Mouse (Mus musculus) G1E (cell line): ENCODE measurements around the gene Tbc1d17.

Experiments
- CTCF ChIP-seq: IDR thresholded peaks from 2 replicates; pipeline ENCODE4 v1.5.1; 2012; ENCODE audit warnings: low read depth, low read length, inconsistent platforms, mixed read lengths
- GATA1 ChIP-seq: IDR thresholded peaks from 2 replicates; pipeline ENCODE4 v1.6.1; 2012; ENCODE audit warnings: borderline replicate concordance, low read length, inconsistent platforms, mixed read lengths

- TF ChIP-seq CTCF = no peak
- no peak for TF ChIP-seq GATA1
These were observed 34.2 kb upstream of the Tbc1d17 start for GRCm38 (mm10) chr7:44883036-44883435.
